Mouse (Mus musculus) adrenal gland, postnatal 10 days (tissue): ENCODE measurements around the gene Dbp. TPM values are rescaled to one million over a fixed set of nuclear protein-coding genes. Genes with fewer than 3 reads are reported as not detected.

ENCODE experiments used
- DNase-seq: peaks from one replicate; pipeline ENCODE4 v3.0.0; 2021; ENCODE audit warnings: mixed read lengths
- total RNA-seq, 2 experiments: library from RNA; stranded (reverse); gene quantifications; 2 replicates each; pipeline ENCODE4 v1.2.3; 2021

Gene Dbp
- total RNA-seq, 2 experiments from 2014 or later: 21.4 to 62.3 TPM

- no peak for DNase-seq
Observed at GRCm38 (mm10) chr7:45725151-45725550, 20.3 kb downstream of the Dbp start.

GRCm38 (mm10) chr7:45725713-45726112, 20.8 kb downstream of the Dbp start, which contains the start of gene Spaca4:
Spaca4 (minus strand) TSS chr7:45725813.
- DNase-seq: no peak

GRCm38 (mm10) chr7:45726419-45726818, 21.5 kb downstream of the Dbp start:
- DNase-seq: no peak

GRCm38 (mm10) chr7:45727625-45728024, 22.7 kb downstream of the Dbp start:
- DNase-seq: no peak

- DNase-seq: peak; percentile 74
Observed at GRCm38 (mm10) chr7:45730727-45731431, 26.0 kb downstream of the Dbp start.

GRCm38 (mm10) chr7:45733477-45733876, 28.6 kb downstream of the Dbp start:
- no peak for DNase-seq

- DNase-seq: peak; percentile 86
Observed at GRCm38 (mm10) chr7:45739162-45739763, 34.4 kb downstream of the Dbp start.

GRCm38 (mm10) chr7:45739820-45740219, 34.9 kb downstream of the Dbp start:
- no peak for DNase-seq

- no peak for DNase-seq
Observed at GRCm38 (mm10) chr7:45741308-45741707, 36.4 kb downstream of the Dbp start.

GRCm38 (mm10) chr7:45741777-45742176, 36.9 kb downstream of the Dbp start:
- no peak for DNase-seq

GRCm38 (mm10) chr7:45742338-45742737, 37.5 kb downstream of the Dbp start:
- DNase-seq: no peak

- DNase-seq: peak; percentile 88
Observed at GRCm38 (mm10) chr7:45744387-45744786, 39.5 kb downstream of the Dbp start.

GRCm38 (mm10) chr7:45746518-45746917, 41.6 kb downstream of the Dbp start:
- no peak for DNase-seq

GRCm38 (mm10) chr7:45747450-45747849, 42.6 kb downstream of the Dbp start:
- no peak for DNase-seq

GRCm38 (mm10) chr7:45748110-45748509, 43.2 kb downstream of the Dbp start:
- no peak for DNase-seq

GRCm38 (mm10) chr7:45749401-45749800, 44.5 kb downstream of the Dbp start:
- no peak for DNase-seq

- no peak for DNase-seq
Observed at GRCm38 (mm10) chr7:45750162-45750561, 45.3 kb downstream of the Dbp start.

- DNase-seq: no peak
Observed at GRCm38 (mm10) chr7:45755703-45756102, 50.8 kb downstream of the Dbp start.

GRCm38 (mm10) chr7:45759400-45759799, 54.5 kb downstream of the Dbp start:
- no peak for DNase-seq

Other genes with a start within 250 kb of the Dbp start
- 100 to 1,000 TPM; 527 to 606 TPM for gene Ftl1, start 245.2 kb upstream of the Dbp start, total RNA-seq
- gene Bax, start 238.2 kb upstream of the Dbp start, total RNA-seq: 10 to 100 TPM; 52.7 to 53.6 TPM
- under 1 TPM; 0.64 to 0.69 TPM for gene Tulp2, start 223.2 kb upstream of the Dbp start, total RNA-seq
- 10 to 100 TPM; 26.0 to 27.9 TPM for gene Gm45808, start 218.3 kb upstream of the Dbp start, total RNA-seq
- 10 to 100 TPM; 42.4 to 47.3 TPM for gene Dhdh, start 216.3 kb upstream of the Dbp start, total RNA-seq
- gene Nucb1, start 194.7 kb upstream of the Dbp start, total RNA-seq: 100 to 1,000 TPM; 175 to 201 TPM
- gene Ppp1r15a, start 178.8 kb upstream of the Dbp start, total RNA-seq: 10 to 100 TPM; 28.0 to 48.2 TPM
- 1 to 10 TPM; 5.4 to 9.2 TPM for gene Plekha4, start 178.8 kb upstream of the Dbp start, total RNA-seq
- 1 to 10 TPM in 1 of 2 experiments, under 1 TPM in 1; 0.93 to 1.4 TPM for gene Hsd17b14, start 150.2 kb upstream of the Dbp start, total RNA-seq
- 100 to 1,000 TPM; 114 to 118 TPM for gene Bcat2, start 134.9 kb upstream of the Dbp start, total RNA-seq
- 10 to 100 TPM in 1 of 2 experiments, 1 to 10 TPM in 1; 1.3 to 21.9 TPM for gene Fgf21, start 89.6 kb upstream of the Dbp start, total RNA-seq
- under 1 TPM in 1 of 2 experiments, not detected in 1; 0.21 TPM for gene Fut1, start 87.8 kb upstream of the Dbp start, total RNA-seq
- gene Izumo1, start 83.3 kb upstream of the Dbp start, total RNA-seq: under 1 TPM; 0.39 to 0.73 TPM
- 10 to 100 TPM; 35.6 to 37.9 TPM for gene Rasip1, start 77.6 kb upstream of the Dbp start, total RNA-seq
- 10 to 100 TPM in 1 of 2 experiments, 1 to 10 TPM in 1; 8.3 to 13.2 TPM for gene Mamstr, start 65.1 kb upstream of the Dbp start, total RNA-seq
- not detected for gene Fut2, start 38.7 kb upstream of the Dbp start, total RNA-seq
- gene Ntn5, start 21.1 kb upstream of the Dbp start, total RNA-seq: under 1 TPM in 1 of 2 experiments, not detected in 1; 0.39 TPM
- gene Sec1, start 10.7 kb upstream of the Dbp start, total RNA-seq: under 1 TPM; 0.21 to 0.30 TPM
- gene Car11, start 5.2 kb upstream of the Dbp start, total RNA-seq: 10 to 100 TPM in 1 of 2 experiments, 1 to 10 TPM in 1; 7.6 to 14.5 TPM
- gene Rpl18, start 10.4 kb downstream of the Dbp start, total RNA-seq: 1,000 to 10,000 TPM; 1,029 to 1,042 TPM
- 10 to 100 TPM; 28.0 to 28.8 TPM for gene Sphk2, start 12.9 kb downstream of the Dbp start, total RNA-seq
- gene Fam83e, start 16.1 kb downstream of the Dbp start, total RNA-seq: under 1 TPM; 0.27 to 0.33 TPM
- gene Spaca4, start 20.7 kb downstream of the Dbp start, total RNA-seq: not detected
- 1 to 10 TPM; 4.2 to 8.3 TPM for gene Lmtk3, start 78.7 kb downstream of the Dbp start, total RNA-seq
- gene Sult2b1, start 79.6 kb downstream of the Dbp start, total RNA-seq: under 1 TPM; 0.39 to 0.45 TPM
- 100 to 1,000 TPM in 1 of 2 experiments, 10 to 100 TPM in 1; 88.5 to 107 TPM for gene Cyth2, start 109.5 kb downstream of the Dbp start, total RNA-seq
- under 1 TPM; 0.24 to 0.51 TPM for gene Kcnj14, start 119.7 kb downstream of the Dbp start, total RNA-seq
- gene Grwd1, start 125.9 kb downstream of the Dbp start, total RNA-seq: 10 to 100 TPM; 23.7 to 27.5 TPM
- gene Kdelr1, start 167.7 kb downstream of the Dbp start, total RNA-seq: 100 to 1,000 TPM; 126 to 132 TPM
- gene Grin2d, start 173.3 kb downstream of the Dbp start, total RNA-seq: 1 to 10 TPM in 1 of 2 experiments, under 1 TPM in 1; 0.72 to 1.2 TPM
- under 1 TPM in 1 of 2 experiments, not detected in 1; 0.30 TPM for gene Syngr4, start 191.6 kb downstream of the Dbp start, total RNA-seq
- 10 to 100 TPM; 85.8 to 88.1 TPM for gene Tmem143, start 191.9 kb downstream of the Dbp start, total RNA-seq
- 100 to 1,000 TPM; 156 to 158 TPM for gene Emp3, start 216.3 kb downstream of the Dbp start, total RNA-seq
- gene Ccdc114, start 219.0 kb downstream of the Dbp start, total RNA-seq: 1 to 10 TPM; 6.1 to 7.2 TPM